Mouse (Mus musculus) hindbrain, embryonic 15.5 days (tissue): ENCODE measurements at regions not wholly inside any gene's neighbourhood (a gene's known extent, or its start where the extent isn't known, plus 50 kb on each side); places are given as distances from the start of the nearest gene placed in this dataset.

Experiments
- ATAC-seq: fragments of 200-750 bp; cut with Nextera tagmentation; 2 replicates; pipeline ENCODE4 v1.8.0; 2017; ENCODE audit warnings: low read depth, moderate number of reproducible peaks, moderate TSS enrichment; ENCODE audit not compliant: low FRiP score
- H3K27ac ChIP-seq: fragments of 300-500 bp; sonication (generic); replicated peaks from 2 replicates; pipeline ENCODE4 v1.5.1; 2015; ENCODE audit warnings: mild to moderate bottlenecking, inconsistent platforms
- H3K27me3 ChIP-seq: fragments of 300-500 bp; sonication (generic); 2 replicates; pipeline ENCODE4 v1.6.1; 2015; ENCODE audit warnings: control low read depth, inconsistent platforms
- H3K36me3 ChIP-seq: fragments of 300-500 bp; sonication (generic); 2 replicates; pipeline ENCODE4 v1.6.1; 2015; ENCODE audit warnings: control low read depth, inconsistent platforms
- H3K4me1 ChIP-seq: fragments of 300-500 bp; sonication (generic); replicated peaks from 2 replicates; pipeline ENCODE4 v1.6.1; 2015; ENCODE audit warnings: control low read depth, inconsistent platforms
- H3K4me2 ChIP-seq: fragments of 300-500 bp; sonication (generic); 2 replicates; pipeline ENCODE4 v1.6.1; 2015; ENCODE audit warnings: moderate library complexity, mild to moderate bottlenecking, inconsistent platforms
- H3K4me3 ChIP-seq: fragments of 300-500 bp; sonication (generic); 2 replicates; pipeline ENCODE4 v1.5.1; 2015; ENCODE audit warnings: mild to moderate bottlenecking, inconsistent platforms
- H3K9ac ChIP-seq: fragments of 300-500 bp; sonication (generic); 2 replicates; pipeline ENCODE4 v1.6.1; 2015; ENCODE audit warnings: inconsistent platforms
- H3K9me3 ChIP-seq: fragments of 300-500 bp; sonication (generic); 2 replicates; pipeline ENCODE4 v1.6.1; 2016; ENCODE audit warnings: control low read depth, inconsistent platforms
- WGBS: fragments of 180-500 bp; shearing (Covaris S2); methylation state at CpG from one replicate; pipeline ENCODE4 v1.1.7; 2015; 5-methylcytosine and 5-hydroxymethylcytosine counted together

DNA sequence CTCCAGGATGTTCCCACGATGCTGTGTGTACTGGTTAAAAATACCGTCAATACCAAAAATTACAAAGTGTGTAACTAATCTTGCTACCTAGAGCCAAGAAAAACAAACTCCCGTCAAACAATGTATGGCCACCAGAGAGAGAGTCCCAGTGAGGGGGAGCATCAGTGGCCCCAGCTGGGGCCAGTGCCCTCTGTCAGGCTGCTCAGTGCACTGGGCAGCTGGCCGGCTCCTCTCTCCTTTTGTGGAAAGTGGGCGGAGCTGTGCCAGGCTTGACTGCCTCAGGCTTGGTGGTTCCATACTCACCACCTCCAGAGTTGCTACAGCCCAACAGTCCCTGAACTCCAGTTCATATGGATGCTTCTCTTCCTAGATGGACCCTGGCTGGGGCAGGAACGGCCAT is 53.8 kb upstream of the Sept5 start:
- Histone ChIP-seq H3K4me3 (no peak overlapping the region), H3K27me3 (no peaks in the 10 kb centered on the region), H3K9ac (no peak overlapping the region), H3K36me3 (no peaks in the 10 kb centered on the region), H3K9me3 (no peaks in the 10 kb centered on the region), H3K27ac (no peak overlapping the region), H3K4me2 (no peak overlapping the region), H3K4me1 (peaks cover 7% of the 10 kb centered on the region)
- no peak for ATAC-seq
- 49% methylated on average over 6 of the region's 6 CpGs for WGBS

DNA sequence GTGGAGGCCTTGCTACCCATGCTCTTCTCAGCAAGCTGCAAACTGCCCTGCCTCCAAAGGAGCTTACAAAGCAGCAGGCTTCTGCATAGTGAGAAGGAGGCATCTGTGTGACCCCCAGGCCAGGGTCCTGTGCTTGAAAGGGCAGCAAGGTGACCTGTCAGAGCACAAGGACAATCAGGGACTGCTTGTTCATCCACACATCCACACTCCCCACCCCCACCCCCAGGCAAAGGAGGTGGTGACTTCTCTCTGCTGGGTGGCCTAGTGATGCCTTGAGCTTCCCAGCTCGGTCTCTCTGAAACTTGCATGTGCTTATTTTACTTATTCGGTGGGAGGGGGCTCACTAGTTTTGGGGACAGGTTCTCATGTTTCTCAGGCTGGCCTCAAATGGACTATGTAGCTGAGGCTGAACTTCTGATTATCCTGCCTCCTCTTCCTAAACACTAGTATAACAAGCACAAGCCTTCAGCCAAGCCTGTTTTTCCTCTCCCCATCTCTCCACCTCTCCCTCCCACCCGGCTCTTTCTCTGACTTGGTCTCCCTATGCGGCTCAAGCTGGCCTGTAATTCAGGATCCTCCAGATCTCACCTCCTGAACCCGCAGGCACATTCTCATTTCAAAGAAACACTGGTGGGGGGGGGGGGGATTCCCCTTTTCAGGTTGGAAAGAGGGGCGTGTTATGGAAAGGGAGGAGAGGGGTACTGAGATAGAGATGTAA is 56.4 kb upstream of the Sept5 start:
- ATAC-seq: no peak
- H3K4me3 ChIP-seq: no peak overlapping the region
- H3K9ac ChIP-seq: no peak overlapping the region
- H3K27ac ChIP-seq: no peak overlapping the region
- H3K27me3 ChIP-seq: no peaks in the 10 kb centered on the region
- H3K9me3 ChIP-seq: no peaks in the 10 kb centered on the region
- no peak overlapping the region for H3K4me2 ChIP-seq
- H3K36me3 ChIP-seq: no peaks in the 10 kb centered on the region
- WGBS: 11% methylated on average over 6 of the region's 6 CpGs
- peaks cover 7% of the 10 kb centered on the region for H3K4me1 ChIP-seq

DNA sequence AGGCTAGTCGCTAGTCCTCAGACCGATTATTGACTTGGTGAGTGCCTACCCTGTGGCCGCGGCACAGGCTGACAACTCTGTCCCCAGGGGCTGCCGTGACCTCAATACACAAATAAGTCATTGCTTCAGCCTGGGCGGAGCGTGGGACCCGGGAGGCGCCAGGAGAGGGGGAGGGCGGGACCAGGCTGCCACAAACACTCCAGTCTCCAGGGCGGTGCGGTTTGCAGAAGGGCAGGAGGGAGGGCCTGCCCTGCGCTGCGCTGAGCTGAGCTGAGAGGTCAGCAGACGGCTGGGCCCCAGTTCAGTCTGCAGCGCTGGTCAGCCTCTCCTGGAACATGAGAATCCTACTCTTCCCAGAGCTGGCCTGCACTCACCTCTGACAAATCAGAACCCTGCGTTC is 57.2 kb upstream of the Sept5 start:
- Histone ChIP-seq H3K4me3 (peak overlapping the region; percentile 16; the same call in 1 of the 2 replicates), H3K27me3 (no peaks in the 10 kb centered on the region), H3K9ac (peak overlapping the region; percentile 11; the same call in 1 of the 2 replicates), H3K4me1 (peaks cover 7% of the 10 kb centered on the region), H3K36me3 (no peaks in the 10 kb centered on the region), H3K27ac (0 out of 2 replicates have a peak overlapping the region, but pooled peaks have one; percentile 55), H3K9me3 (no peaks in the 10 kb centered on the region), H3K4me2 (peak overlapping the region; percentile 53)
- ATAC-seq: peak; percentile 95
- under 1% methylated on average over 17 of the region's 17 CpGs for WGBS

DNA sequence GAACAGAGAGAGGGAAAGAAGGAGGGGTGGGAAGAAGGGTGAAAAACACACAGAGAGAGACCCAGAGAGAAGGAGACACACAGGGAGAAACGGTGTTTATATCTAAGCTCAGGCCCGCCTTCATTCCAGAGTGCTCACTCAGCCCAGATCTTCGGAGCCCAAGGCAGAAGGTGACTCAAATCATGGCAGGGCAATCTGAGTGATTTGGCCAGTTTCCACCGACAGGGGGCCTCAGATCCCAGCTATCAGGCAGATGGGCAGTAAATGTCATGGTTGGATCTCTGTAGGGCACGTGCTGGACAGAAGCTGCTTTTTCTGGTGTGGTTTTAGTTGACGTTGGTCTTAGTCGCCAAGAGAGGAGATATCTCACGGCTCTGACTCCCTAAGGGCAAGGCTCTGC is 57.6 kb upstream of the Sept5 start:
- 0 out of 2 replicates have a peak overlapping the region, but pooled peaks have one; percentile 55 for H3K27ac ChIP-seq
- H3K36me3 ChIP-seq: no peaks in the 10 kb centered on the region
- H3K4me1 ChIP-seq: peaks cover 7% of the 10 kb centered on the region
- WGBS: 4% methylated on average over 8 of the region's 8 CpGs
- H3K27me3 ChIP-seq: no peaks in the 10 kb centered on the region
- ATAC-seq: peak; percentile 54
- peak overlapping the region; percentile 53 for H3K4me2 ChIP-seq
- H3K9me3 ChIP-seq: no peaks in the 10 kb centered on the region
- peak overlapping the region; percentile 11; the same call in 1 of the 2 replicates for H3K9ac ChIP-seq
- H3K4me3 ChIP-seq: peak overlapping the region; percentile 16; the same call in 1 of the 2 replicates

DNA sequence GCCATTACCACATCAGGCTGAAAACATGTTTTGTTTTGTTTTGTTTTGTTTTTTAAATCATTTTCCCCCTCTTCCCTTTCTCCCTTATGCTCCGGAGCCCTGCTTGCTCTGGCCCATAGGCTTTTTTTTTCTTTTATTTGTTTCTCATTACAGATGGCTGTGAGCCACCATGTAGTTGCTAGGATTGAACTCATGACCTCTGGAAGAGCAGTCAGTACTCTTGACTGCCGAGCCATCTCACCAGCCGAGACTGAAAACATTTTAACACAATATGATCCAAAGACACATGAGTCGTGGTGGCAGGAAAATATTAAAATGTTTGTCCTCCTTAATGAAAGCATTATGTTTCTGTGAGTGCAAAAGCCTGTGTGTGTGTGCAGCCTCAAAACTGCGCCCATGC is 65.8 kb upstream of the Sept5 start:
- H3K36me3 ChIP-seq: no peaks in the 10 kb centered on the region
- H3K4me2 ChIP-seq: no peak overlapping the region
- H3K9me3 ChIP-seq: no peaks in the 10 kb centered on the region
- peaks cover 7% of the 10 kb centered on the region; the same call in 1 of the 2 replicates for H3K4me1 ChIP-seq
- no peak overlapping the region for H3K4me3 ChIP-seq
- no peak for ATAC-seq
- H3K27me3 ChIP-seq: no peaks in the 10 kb centered on the region
- H3K9ac ChIP-seq: no peak overlapping the region
- WGBS: 67% methylated on average over 5 of the region's 5 CpGs
- no peak overlapping the region for H3K27ac ChIP-seq

DNA sequence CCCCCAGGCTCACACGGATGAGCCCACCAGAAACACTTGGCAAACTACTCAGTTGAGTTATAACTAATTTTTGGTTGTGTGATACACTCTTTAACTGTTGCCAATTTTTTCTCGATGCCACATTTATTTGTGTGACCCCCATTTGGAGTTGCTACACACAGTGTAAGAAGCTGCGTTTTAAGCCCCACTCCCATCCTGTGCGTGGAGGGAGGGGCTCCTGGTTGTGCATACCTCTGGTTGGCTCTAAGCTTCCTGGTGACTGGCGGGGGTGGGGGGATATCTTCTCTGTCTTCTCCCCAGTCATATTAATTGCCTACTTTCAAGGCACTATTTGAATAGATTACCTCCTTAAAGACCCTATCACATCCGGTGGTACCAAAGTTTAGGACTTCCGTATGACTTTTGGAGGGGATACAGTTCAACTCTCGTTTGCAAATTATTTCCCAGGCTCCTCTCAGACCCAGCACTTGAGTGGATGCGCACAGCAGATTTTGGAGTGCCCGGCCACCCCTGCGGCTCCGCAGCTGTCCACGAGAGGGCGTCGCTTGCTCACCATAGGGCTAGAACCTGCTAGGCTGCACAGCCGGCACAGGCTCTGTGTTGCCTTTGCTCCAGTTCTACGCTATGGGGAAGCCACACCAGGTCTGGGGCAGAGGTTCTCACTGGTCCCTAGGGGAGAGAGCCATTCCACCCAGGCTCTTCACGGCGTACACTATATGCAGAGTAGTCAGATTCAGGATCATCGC is 66.5 kb upstream of the Sept5 start:
- WGBS: 12% methylated on average over 20 of the region's 20 CpGs
- no peak overlapping the region for H3K9ac ChIP-seq
- H3K27me3 ChIP-seq: no peaks in the 10 kb centered on the region
- H3K36me3 ChIP-seq: no peaks in the 10 kb centered on the region
- no peaks in the 10 kb centered on the region for H3K9me3 ChIP-seq
- no peak overlapping the region for H3K27ac ChIP-seq
- no peak overlapping the region for H3K4me3 ChIP-seq
- 0 out of 2 replicates have a peak overlapping the region, but pooled peaks have one; percentile 14 for H3K4me2 ChIP-seq
- ATAC-seq: peak; percentile 87; the same call in 1 of the 2 replicates
- peaks cover 7% of the 10 kb centered on the region; the same call in 1 of the 2 replicates for H3K4me1 ChIP-seq

DNA sequence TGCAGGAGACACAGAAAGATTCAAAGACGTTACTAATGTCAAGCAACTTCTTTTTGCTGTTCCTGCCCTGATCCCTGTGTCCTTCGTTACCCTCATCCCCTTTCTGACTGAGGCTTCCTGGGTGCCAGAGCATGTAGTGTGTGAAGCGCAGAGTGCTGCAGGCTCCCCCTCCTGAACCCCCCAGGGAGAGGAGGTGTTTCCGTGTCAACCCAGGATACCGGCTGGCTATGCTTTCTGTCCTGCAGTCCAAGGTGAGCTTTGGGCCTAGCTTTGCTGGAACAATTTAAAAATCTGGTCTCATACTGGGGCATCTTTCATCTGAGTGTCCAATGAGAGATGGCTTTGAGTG is 67.0 kb upstream of the Sept5 start:
- H3K36me3 ChIP-seq: no peaks in the 10 kb centered on the region
- H3K4me3 ChIP-seq: no peak overlapping the region
- peaks cover 7% of the 10 kb centered on the region; the same call in 1 of the 2 replicates for H3K4me1 ChIP-seq
- no peak overlapping the region for H3K27ac ChIP-seq
- H3K9me3 ChIP-seq: no peaks in the 10 kb centered on the region
- no peak; the same call in 1 of the 2 replicates for ATAC-seq
- no peaks in the 10 kb centered on the region for H3K27me3 ChIP-seq
- H3K9ac ChIP-seq: no peak overlapping the region
- 56% methylated on average over 5 of the region's 5 CpGs for WGBS
- H3K4me2 ChIP-seq: 0 out of 2 replicates have a peak overlapping the region, but pooled peaks have one; percentile 14

DNA sequence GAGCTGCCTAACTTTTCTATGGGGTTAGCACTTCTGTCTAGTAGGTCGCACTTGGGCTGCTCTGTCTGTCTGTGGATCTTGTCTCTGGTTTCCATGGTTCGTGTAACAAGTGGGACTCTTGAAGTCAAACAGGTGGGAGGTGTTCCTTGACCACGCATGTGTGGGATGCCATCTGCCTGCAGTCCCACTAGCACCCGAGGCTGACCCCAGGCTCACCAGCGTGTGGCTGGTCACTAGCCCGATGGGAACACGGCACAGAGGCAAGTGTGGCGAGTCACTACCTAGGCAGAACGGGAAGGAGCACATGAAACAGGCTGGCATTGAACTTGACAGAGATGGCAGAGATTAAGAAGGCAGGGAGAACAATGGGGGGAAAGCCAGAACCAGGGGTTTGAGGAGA is 72.5 kb upstream of the Cldn5 start:
- Histone ChIP-seq H3K9me3 (no peaks in the 10 kb centered on the region), H3K36me3 (no peaks in the 10 kb centered on the region), H3K4me3 (no peak overlapping the region), H3K4me2 (no peak overlapping the region), H3K27ac (0 out of 2 replicates have a peak overlapping the region, but pooled peaks have one; percentile 26), H3K9ac (no peak overlapping the region), H3K4me1 (0 out of 2 replicates have a peak, but pooled peaks cover 8% of the 10 kb centered on the region), H3K27me3 (0 out of 2 replicates have a peak, but pooled peaks cover 4% of the 10 kb centered on the region)
- WGBS: 65% methylated on average over 9 of the region's 9 CpGs
- no peak for ATAC-seq

DNA sequence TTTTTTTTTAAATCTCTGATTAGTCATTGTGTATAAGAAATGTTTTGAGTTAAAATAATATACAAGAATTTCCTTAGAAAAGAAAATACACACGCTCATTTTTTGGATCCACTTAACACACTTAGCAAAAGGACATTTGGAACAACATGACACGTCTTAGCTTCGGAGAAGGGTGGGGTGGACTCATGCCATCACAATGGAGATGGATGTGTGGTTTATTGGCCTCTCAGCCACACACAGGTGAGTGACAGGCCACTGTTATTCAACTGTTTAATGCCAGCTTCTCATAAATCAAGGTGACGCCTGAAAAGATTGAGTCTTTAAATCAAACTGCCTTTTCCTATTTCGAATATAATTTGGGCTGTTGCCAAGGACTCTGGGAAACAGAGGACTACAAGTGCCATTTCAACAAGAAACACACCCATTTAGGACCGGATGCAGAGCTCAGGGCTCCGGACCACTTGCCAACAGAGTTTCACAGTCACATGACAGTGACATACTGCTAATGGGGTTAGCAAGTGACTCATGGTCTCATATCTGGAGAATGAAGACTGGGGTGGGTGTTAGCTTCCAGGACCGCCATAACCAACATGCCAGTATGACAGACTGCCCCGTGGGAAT is 71.5 kb upstream of the Cldn5 start:
- Histone ChIP-seq H3K27ac (0 out of 2 replicates have a peak overlapping the region, but pooled peaks have one; percentile 18), H3K4me3 (no peak overlapping the region), H3K4me2 (no peak overlapping the region), H3K27me3 (0 out of 2 replicates have a peak, but pooled peaks cover 4% of the 10 kb centered on the region), H3K9ac (no peak overlapping the region), H3K4me1 (0 out of 2 replicates have a peak, but pooled peaks cover 8% of the 10 kb centered on the region), H3K36me3 (no peaks in the 10 kb centered on the region), H3K9me3 (no peaks in the 10 kb centered on the region)
- ATAC-seq: no peak
- 58% methylated on average over 9 of the region's 9 CpGs for WGBS

DNA sequence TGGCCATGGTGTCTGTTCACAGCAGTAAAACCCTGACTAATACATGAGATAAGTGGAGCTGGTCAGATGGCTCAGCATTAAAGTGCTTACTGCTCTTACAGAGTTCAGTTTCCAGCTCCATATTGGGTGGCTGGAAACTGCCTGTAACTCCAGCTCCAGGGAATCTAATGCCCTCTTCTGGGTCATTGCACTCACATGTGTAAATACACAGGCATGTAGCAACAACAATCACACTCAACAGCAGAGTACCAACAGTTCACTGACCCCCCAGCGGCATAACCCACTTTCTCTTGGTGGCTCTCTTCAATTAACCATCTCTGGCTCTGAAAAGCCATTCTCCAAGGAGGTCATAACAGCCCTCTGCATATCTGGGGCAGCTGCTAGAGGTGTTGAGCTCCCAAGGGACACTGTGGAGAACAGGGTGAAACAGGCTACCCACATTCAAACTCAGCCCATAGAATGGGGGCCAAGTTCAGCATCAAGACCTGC is 65.0 kb upstream of the Cldn5 start:
- 79% methylated on average over 1 of the region's 1 CpGs for WGBS
- H3K27me3 ChIP-seq: no peaks in the 10 kb centered on the region
- ATAC-seq: no peak

DNA sequence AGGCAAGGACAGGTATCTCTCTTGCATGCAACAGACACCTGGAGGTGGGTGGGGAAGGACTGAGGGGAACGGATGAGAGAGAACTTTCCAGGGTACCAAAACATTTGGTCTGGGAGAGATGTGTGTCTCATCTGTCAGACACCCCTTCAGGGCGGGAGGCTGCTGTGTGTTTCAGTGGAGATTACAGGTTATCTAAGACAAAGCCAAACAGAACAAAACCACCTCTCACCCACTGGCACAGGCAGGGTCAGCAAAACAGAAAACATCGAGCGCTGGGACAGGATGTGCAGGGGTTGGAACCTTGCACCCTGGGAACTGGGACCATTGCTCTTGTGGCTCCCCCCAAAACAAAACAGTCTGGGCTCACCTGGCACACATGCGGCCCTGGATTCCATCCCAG is 63.6 kb upstream of the Cldn5 start:
- no peaks in the 10 kb centered on the region for H3K36me3 ChIP-seq
- no peak overlapping the region for H3K9ac ChIP-seq
- H3K4me3 ChIP-seq: no peak overlapping the region
- no peaks in the 10 kb centered on the region for H3K9me3 ChIP-seq
- no peak overlapping the region for H3K4me2 ChIP-seq
- no peaks in the 10 kb centered on the region for H3K27me3 ChIP-seq
- no peak overlapping the region for H3K27ac ChIP-seq
- no peaks in the 10 kb centered on the region for H3K4me1 ChIP-seq
- 78% methylated on average over 5 of the region's 5 CpGs for WGBS
- no peak for ATAC-seq

More for the DNA sequence above, 65.0 kb upstream of the Cldn5 start:
- Histone ChIP-seq H3K27ac (no peak overlapping the region), H3K4me2 (no peak overlapping the region), H3K9me3 (no peaks in the 10 kb centered on the region), H3K4me3 (no peak overlapping the region), H3K4me1 (no peaks in the 10 kb centered on the region), H3K36me3 (no peaks in the 10 kb centered on the region), H3K9ac (no peak overlapping the region)
